Mouse (Mus musculus) small intestine, adult 2 months (tissue): ENCODE measurements around the gene Igsf3. TPM values are rescaled to one million over a fixed set of nuclear protein-coding genes. Genes with fewer than 3 reads are reported as not detected.

Source experiments
- H3K27ac ChIP-seq: fragments of 200-500 bp; 2 replicates; pipeline ENCODE4 v1.5.1; 2012; ENCODE audit warnings: low read depth, low read length, control low read depth, inconsistent platforms; ENCODE audit not compliant: insufficient read depth
- H3K27me3 ChIP-seq: fragments of 200-500 bp; 2 replicates; pipeline ENCODE4 v1.6.1; 2012; ENCODE audit warnings: mild to moderate bottlenecking, moderate library complexity, low read length, inconsistent platforms; ENCODE audit not compliant: control insufficient read depth, insufficient read depth
- H3K36me3 ChIP-seq: fragments of 200-500 bp; 2 replicates; pipeline ENCODE4 v1.6.1; 2012; ENCODE audit warnings: mild to moderate bottlenecking, low read length, control low read depth, inconsistent platforms; ENCODE audit not compliant: control insufficient read depth, insufficient read depth
- H3K4me1 ChIP-seq: fragments of 200-500 bp; 2 replicates; pipeline ENCODE4 v1.6.1; 2012; ENCODE audit warnings: low read length, inconsistent platforms, mixed read lengths; ENCODE audit not compliant: control insufficient read depth, insufficient read depth, insufficient read length
- H3K4me3 ChIP-seq: fragments of 200-500 bp; 2 replicates; pipeline ENCODE4 v1.5.1; 2012; ENCODE audit warnings: low read depth, mild to moderate bottlenecking, control low read depth, inconsistent platforms, low read length, moderate library complexity
- CTCF ChIP-seq: fragments of 200-500 bp; IDR thresholded peaks from 2 replicates; pipeline ENCODE4 v1.5.1; 2012; ENCODE audit warnings: low read depth, mild to moderate bottlenecking, control low read depth, inconsistent platforms, low read length, moderate library complexity, mixed read lengths; ENCODE audit not compliant: insufficient replicate concordance, insufficient read length; ENCODE audit errors: extremely low read depth
- POLR2A ChIP-seq: fragments of 200-500 bp; IDR thresholded peaks from 2 replicates; pipeline ENCODE4 v1.6.1; 2012; ENCODE audit warnings: low read depth, mild to moderate bottlenecking, control low read depth, inconsistent platforms, low read length, moderate library complexity
- WGBS: fragments of 180-500 bp; shearing (Covaris S2); methylation state at CpG from one replicate; pipeline ENCODE4 v1.1.7; 2018; 5-methylcytosine and 5-hydroxymethylcytosine counted together
- polyA plus RNA-seq: library from polyadenylated mRNA; depleted of rRNA; stranded (reverse); fragments of >200 nt; gene quantifications from 2 replicates; pipeline ENCODE4 v1.2.3, GENCODE M21; 2012

Igsf3 gene
- polyA plus RNA-seq, 1 experiment = 17.0 TPM

DNA sequence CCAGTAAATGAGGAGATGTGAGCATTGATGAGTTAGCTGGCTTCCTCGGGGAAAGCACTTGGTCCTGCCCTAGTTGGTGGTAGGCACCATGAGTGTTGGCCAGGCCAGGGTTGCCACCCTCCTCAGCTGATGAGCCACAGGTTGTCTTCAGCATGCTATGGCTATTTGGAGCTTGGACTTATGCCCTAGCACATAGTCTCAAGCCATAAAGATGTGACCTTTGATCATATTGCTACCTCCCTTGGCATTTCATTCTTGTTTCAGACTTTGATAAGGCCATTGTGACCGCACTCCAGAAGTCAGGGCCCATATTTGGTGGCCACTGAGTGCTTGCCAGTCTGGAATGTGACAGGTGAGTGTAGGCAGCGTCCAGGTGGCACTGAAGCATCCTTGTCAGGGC, 19.2 kb downstream of the Igsf3 start:
- peaks cover 50% of the 10 kb centered on the region for H3K4me1 ChIP-seq
- WGBS = 36% methylated on average over 3 of the region's 3 CpGs
- H3K36me3 ChIP-seq = no peaks in the 10 kb centered on the region
- peak overlapping the region; percentile 94 for H3K27ac ChIP-seq
- TF ChIP-seq CTCF (no peak), POLR2A (no peak)
- no peak overlapping the region for H3K4me3 ChIP-seq
- H3K27me3 ChIP-seq = no peaks in the 10 kb centered on the region

GRCm38 (mm10) chr3:101396726-101397263, 19.9 kb downstream of the Igsf3 start:
- TF ChIP-seq POLR2A (no peak), CTCF (no peak)
- WGBS = 47% methylated on average over 13 of the region's 13 CpGs
- H3K4me3 ChIP-seq = no peak overlapping the region
- peaks cover 47% of the 10 kb centered on the region for H3K4me1 ChIP-seq
- no peaks in the 10 kb centered on the region for H3K27me3 ChIP-seq
- H3K36me3 ChIP-seq = no peaks in the 10 kb centered on the region
- peak overlapping the region; percentile 94 for H3K27ac ChIP-seq

DNA sequence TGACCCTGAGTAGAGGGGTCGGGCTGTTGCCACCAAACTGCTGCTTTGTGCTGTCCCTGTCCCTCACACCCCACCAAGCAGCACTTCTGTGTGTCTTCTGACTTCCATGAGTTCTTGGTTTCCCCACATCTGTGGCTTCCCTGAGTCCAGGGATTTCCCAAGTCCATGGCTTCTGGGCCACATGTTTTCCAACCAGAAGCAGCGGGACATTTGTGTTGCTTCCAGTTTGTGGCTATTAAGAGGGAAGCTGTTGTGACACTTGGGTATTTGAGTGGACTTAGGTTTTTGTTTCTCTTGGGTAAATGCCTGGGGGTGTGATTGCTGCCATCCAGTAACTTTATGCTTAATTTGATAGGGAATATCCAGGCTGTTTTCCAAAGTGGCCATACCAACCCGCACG, 20.5 kb downstream of the Igsf3 start:
- Histone ChIP-seq H3K27ac (no peak overlapping the region), H3K27me3 (no peaks in the 10 kb centered on the region), H3K36me3 (no peaks in the 10 kb centered on the region), H3K4me3 (no peak overlapping the region), H3K4me1 (peaks cover 44% of the 10 kb centered on the region)
- TF ChIP-seq POLR2A (no peak), CTCF (no peak)
- WGBS = 88% methylated on average over 4 of the region's 4 CpGs

DNA sequence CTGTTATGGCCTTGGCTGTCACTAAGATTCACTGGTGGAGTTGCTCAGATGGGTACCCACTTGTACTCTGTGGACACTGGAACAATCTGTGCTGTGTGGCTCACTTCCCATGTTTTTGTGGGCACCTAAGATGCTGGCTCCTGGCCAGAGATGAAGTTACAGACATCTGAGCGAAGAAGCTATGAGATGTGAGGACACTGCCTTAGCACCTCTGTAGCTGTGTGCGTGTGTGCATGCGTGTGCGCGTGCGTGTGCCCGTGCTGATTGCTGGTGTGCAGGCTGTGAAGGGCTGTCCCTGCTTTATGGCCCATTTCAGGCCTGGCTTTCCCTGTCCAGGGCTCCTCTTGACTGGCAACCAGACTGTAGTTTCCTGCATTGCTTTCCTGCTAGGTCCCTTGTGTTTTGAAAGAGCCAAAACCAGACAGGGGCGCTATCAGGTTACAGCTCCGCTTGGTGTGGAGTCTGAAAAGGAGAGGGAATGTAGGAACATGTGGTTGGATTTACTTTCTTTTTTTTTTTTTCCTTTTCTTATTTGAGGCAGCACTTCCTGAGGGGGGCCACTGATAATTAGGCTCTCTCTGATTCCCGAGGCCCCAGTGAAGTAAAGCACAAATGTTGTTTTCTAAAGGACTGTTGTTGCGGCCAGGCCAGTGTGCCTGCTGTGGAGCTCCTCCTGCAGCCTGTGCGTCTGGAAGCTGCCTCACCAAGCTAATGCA, 21.3 kb downstream of the Igsf3 start:
- 84% methylated on average over 12 of the region's 12 CpGs for WGBS
- Histone ChIP-seq H3K4me3 (no peak overlapping the region), H3K36me3 (no peaks in the 10 kb centered on the region), H3K27me3 (no peaks in the 10 kb centered on the region), H3K27ac (no peak overlapping the region), H3K4me1 (peaks cover 36% of the 10 kb centered on the region)
- no peak for TF ChIP-seq POLR2A
- TF ChIP-seq CTCF = no peak

GRCm38 (mm10) chr3:101398877-101399276, 22.0 kb downstream of the Igsf3 start:
- H3K27ac ChIP-seq = no peak overlapping the region
- TF ChIP-seq CTCF = no peak
- no peak for TF ChIP-seq POLR2A
- 74% methylated on average over 2 of the region's 2 CpGs for WGBS
- no peak overlapping the region for H3K4me3 ChIP-seq
- H3K27me3 ChIP-seq = no peaks in the 10 kb centered on the region
- no peaks in the 10 kb centered on the region for H3K36me3 ChIP-seq
- peaks cover 32% of the 10 kb centered on the region for H3K4me1 ChIP-seq

GRCm38 (mm10) chr3:101401501-101401900, 24.6 kb downstream of the Igsf3 start:
- 64% methylated on average over 5 of the region's 5 CpGs for WGBS
- no peaks in the 10 kb centered on the region for H3K27me3 ChIP-seq
- H3K27ac ChIP-seq = no peak overlapping the region
- H3K36me3 ChIP-seq = no peaks in the 10 kb centered on the region
- no peak for TF ChIP-seq POLR2A
- no peak for TF ChIP-seq CTCF
- H3K4me1 ChIP-seq = peaks cover 21% of the 10 kb centered on the region
- H3K4me3 ChIP-seq = no peak overlapping the region

DNA sequence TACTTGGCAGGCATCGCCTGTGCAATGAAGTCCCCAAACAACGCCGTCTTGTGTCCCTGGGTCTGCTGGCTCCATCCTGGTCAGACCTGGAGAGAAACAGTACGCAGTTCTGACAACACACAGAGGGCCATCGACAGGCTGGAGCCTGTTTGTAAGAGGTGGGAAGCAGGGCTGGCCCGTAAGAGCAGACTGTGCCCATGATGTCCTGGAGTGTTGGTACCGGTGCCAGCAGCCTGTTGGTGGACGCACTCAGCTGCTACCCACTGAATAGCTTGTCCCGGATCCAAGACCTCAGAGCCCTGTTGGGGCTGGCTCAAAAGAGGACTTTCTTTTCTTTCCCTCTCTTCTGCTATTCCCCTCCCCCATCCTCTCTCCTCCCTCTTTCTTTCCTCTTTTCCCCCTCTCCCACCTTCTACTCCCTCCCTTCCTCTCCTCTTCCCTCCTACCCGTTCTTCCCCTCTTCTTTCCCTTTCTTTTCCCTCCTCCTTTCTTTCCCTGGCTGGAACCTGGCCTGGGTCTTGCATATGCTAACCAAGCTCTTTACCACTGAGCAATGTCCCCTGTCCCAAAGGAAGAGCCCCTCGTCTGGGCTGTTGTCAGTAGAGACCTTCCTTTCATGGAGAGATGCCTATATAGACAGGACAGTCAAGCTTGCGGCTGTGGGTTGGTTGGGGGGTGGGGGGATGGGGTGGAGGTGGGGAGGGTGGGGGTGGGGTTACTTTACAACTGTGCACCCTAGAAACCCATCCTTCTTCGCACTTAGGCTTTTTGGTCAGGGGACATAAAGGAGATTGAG, 27.9 kb downstream of the Igsf3 start:
- Histone ChIP-seq H3K27ac (no peak overlapping the region), H3K4me3 (no peak overlapping the region), H3K36me3 (no peaks in the 10 kb centered on the region), H3K4me1 (peaks cover 6% of the 10 kb centered on the region), H3K27me3 (no peaks in the 10 kb centered on the region)
- no peak for TF ChIP-seq POLR2A
- 83% methylated on average over 13 of the region's 13 CpGs for WGBS
